Mouse (Mus musculus): ENCODE data around the gene Lrrc38.
A peak's percentile ranks its signal among the peaks of the same experiment; 100 is the strongest.
"Not testable (repeated sequence)": the region's sequence is repeated elsewhere in the genome, so short reads cannot be mapped to it uniquely, and the experiment has no call there.

Lrrc38 gene

DNA sequence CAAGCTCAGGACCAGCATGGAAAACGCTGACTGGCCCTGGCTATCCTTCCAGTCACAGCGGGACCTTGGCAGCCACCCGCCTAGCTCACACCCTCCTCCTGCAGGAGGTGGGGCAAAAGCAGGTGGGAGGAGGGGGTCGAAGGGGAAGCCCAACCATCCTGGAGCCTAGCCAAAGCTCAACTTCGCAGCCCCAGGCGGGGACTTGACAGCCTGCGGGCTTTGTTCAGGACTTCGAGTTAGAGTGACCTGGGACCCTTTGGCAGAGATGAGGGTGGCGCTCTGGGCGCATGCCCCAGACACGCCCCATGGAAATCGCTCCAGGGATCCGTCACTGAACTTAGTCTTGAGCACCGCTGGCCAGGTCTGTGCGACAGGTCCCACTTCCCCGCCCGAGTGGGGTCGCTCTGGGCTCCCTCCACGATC is at the start of gene Lrrc38:
TSS of gene Lrrc38 (plus strand) at position 274 of the 423 bp plus-strand sequence.
- no peak for DNase-seq (ENCODE audit: low read depth, low spot score)

DNA sequence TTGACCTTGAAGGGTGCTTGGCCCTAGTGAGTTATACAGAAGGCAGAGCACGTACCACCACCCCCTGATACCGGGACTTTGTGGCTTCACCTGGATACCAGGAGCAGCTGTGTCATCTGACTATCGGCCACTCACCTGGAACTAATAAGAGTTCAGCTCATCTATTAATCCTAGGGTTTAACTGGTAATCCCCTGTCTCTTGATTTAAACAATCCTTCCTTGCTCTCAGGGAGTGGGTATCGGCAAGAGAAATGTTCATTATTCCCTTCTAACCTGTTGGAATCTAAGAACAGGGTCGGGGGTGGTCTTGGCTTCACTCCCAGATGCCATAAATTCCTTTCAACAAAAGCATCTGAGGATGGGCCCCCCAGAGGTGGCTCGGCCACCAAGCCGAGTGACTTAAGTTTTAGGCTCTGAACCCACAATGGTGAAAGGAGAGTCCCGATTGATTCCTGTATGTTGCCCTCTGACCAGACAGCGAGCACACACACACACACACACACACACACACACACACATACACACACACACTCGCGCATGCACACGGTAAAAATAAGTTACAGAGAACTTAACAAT is 49.4 kb upstream of the Lrrc38 start:
- DNase-seq (ENCODE audit: low read depth, low spot score): no peak

DNA sequence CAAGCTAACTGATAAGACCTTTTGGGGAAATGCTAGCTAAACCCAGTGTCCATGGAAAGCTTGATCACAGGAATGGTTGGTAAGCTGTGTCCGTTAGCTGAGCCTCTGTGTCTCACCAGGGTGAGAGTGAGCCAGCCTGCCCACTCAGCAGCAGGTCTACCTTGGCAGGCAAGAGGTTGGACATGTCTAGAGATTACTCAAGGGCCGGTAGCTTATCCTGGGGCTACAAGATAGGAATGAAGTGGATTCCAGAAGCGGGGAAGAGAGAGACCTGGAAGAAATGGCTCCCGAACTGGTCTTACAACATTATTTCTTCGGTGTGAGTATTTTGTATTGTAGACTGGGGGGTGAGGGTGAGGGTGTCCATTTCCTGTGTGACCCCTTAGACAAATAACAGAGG is 48.5 kb upstream of the Lrrc38 start:
- DNase-seq (ENCODE audit: low read depth, low spot score): no peak

DNA sequence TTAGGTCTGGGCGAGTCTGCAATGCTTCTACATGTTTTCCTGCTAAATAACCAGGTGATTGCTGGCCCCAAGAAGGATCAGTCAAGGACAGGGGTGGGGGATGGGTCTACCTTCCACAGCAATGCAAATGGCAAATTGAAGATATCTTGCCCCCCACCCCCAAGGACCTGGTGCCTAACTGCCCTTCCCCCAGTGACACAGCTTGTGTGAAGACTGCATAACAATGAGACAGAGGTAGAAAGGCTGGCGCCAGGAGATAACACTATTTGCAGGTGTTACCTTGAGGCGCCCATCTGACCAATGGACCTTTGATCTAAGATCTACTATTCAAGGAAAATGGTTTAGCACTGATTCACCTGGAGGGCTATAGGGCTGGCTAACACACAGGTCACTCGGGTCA is 47.7 kb upstream of the Lrrc38 start:
- no peak for DNase-seq (ENCODE audit: low read depth, low spot score)

DNA sequence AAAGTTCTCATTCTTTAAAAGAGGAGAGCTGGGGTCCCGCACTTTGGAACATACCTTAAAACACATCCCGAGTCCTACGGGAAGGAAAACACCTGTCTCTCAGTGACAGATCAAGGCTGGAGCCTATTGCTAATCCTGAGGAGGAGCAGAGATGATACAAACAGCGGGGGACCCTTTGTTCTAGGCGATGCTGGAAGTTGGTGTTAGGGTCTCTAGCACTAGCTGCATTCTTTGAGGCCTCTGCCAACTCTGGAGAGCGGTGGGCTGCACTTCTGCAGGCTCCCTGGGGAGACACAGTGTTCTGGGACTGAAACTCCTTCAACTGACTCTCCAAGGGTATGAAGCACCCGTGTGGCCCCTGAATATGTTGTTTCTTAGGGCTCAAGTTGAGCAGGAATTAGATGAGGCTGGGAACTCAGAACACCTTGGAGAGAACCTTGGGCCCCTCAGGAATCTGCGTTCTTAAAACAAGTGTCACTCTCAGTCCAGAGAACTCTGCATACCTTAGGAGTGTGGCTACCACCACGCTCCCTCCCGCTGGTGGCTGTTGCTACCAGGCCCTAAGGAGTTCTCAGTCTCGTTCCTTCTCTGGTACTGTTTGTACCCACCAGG is 47.2 kb upstream of the Lrrc38 start:
- no peak for DNase-seq (ENCODE audit: low read depth, low spot score)

DNA sequence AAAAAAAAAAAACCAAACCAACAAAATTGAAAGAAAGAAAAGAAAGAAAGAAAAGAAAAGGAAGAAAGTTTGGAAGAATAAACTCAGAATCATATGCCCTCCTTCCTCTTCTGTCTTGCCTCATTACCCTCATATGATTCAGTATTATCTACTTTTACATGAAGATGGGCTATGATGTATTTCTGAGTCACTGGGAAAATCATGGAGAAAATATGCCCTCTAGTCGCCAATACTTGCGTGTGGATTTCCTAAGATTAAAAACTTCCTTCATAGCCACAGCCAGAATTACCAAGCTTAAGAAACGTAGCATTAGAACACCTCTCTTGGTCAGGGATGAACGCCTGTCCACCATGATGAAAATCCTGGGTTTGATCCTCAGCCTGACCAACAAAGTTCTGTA is 44.5 kb upstream of the Lrrc38 start:
- no peak for DNase-seq (ENCODE audit: low read depth, low spot score)

DNA sequence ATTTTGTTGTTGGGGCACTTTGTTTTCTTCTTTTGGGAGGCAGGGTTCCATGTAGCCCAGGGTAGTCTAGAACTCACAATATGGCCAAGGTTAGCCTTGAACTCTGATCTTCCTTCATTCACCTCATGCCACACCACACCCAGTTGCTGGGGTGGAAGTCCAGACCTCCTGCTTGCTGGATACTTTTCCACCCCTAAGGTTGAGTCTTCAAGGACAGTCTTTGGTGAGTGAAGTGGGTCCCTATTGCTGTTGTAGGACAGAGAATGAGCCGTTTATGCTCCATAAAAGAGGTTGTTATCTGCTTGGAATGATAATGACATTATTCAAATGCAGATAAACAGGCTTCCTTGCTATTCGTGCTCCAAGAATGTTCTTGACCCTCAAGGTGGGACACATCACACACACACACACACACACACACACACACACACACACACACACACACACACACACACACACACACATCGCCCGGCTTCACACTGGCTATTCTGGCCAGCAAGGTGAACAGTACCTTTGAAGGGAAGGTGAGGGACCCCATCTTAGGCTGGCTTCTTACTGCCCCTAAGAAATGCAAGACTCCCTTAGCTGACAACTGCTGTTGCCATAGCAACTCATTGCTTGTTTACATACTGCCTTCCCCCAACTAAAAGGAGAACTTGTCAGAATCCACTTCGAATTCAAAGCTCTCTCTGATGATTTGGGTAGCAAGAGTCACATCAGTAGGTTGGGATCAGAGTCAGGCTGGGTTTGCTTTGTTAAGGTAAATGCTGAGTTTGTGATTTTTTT is 43.4 kb upstream of the Lrrc38 start:
- no peak for DNase-seq (ENCODE audit: low read depth, low spot score)

DNA sequence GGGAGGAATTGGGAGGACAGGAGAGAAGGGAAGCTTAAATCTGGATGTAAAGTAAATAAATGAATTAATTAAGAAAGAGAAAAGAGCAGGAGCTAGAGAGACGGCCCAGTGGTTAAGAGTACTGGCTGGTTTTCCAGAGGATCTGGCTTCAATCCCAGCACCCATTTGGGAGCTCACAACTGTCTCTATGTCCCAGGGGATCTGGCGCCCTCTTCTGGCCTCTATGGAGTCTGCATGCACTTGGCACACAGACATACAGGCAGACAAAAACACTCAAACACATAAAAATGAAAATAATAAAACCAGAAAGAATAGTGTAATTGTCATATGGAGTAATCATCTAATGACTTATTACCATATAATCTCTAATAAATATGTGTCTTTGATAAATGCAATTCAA is 38.2 kb upstream of the Lrrc38 start:
- DNase-seq (ENCODE audit: low read depth, low spot score): peak; percentile 41

DNA sequence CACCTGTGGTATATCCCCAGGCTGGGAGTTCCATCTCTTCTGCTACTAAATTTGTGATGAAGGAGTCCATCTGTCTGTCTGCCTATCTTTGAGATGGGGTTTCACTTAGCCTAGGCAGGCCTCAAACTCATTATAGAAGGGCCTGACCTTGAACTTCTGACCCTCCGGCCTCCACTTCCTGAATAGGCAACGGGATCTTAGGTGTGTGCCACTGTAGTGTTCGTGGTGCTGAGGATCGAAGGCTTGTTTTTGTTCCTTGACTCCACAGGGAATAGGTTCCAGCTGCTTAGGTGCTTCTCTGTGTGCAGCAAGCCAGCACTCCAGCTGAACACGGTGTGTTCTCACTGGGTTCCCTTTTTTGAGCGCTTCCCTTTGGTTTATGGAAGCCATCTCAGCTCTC is 36.3 kb upstream of the Lrrc38 start:
- DNase-seq (ENCODE audit: low read depth, low spot score): no peak

DNA sequence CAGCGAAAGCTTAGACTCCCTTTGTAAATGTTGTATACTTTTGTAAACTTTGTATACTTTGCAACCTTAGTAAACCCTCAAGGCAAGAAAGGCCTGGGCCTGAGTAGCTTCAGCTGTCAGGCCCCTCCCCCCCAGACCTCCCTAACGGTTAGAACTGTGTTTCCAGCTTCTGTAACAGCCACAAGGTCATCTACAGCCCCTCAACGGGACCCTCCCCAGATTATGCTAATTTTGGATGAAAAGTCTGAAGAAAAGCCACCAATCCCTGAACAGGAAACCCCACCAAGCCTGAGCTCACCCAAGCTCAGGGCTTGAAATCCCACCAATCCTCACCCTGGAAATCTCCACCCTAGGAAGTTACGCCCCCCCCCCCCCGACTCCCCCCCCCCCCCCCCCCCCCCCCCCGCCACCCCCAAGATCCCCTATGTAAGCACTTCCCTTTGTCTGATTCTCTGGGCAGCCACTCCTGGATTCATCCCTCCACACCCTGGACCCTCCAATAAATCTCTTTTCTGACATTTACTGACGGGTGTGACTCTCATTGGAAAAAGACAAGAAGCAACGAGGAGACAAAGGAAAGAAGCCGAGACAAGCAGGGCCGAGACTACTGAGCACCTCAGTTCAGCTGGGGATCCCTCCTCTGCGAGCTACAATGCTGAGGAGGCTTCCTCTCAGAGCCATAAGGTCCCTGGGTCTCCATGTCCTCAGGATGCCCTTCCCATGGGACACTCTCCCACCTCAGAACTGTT is 25.2 kb upstream of the Lrrc38 start:
- DNase-seq (ENCODE audit: low read depth, low spot score): no peak

DNA sequence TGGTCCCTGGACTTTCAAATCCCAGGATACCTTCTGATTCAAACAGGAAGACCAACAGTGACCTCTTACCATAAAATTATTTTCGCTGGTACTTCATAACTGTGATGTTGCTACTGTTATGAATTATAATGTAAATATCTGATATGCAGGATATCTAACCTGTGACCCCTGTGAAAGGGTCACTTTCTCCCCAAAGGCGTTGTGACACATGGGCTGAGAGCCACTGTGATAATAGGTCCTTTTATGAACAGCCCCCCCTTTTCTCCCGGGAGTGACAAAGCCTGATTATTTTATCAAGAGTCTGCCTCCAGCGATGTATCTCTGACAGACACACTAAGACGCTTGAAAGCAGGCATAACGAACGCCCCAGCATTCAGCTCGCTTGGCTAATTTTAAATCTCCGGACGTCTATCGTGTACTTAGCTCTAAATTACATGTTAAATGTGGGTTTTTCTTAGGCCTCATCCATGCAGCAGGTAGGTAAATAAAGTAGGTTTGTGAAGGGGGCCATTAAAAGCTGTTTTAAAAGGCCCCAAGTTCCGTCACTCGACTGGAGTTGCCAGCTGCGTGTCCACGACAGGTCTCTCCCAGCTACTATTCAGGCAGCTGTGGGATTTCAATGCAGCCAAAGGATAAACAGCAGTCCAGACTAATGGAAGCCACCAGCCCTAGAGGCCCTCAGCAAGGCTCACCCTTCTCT is 24.5 kb upstream of the Lrrc38 start:
- DNase-seq (ENCODE audit: low read depth, low spot score): no peak

DNA sequence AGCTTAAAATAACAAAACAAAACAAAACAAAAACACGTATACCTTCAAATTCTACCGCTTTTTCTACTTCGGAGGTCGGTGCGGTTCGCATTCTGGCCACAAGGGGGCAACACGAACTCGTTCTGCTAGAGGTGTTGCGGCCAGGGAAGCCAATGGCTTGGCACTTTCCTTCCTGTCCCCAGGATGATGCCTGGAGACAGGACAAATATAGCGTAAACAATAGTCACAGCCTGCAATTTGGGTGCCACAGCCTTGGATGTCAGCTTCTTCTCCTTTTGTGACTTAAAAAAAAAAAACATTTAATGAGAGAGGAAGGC is 24.0 kb upstream of the Lrrc38 start:
- peak; percentile 70 for DNase-seq (ENCODE audit: low read depth, low spot score)

DNA sequence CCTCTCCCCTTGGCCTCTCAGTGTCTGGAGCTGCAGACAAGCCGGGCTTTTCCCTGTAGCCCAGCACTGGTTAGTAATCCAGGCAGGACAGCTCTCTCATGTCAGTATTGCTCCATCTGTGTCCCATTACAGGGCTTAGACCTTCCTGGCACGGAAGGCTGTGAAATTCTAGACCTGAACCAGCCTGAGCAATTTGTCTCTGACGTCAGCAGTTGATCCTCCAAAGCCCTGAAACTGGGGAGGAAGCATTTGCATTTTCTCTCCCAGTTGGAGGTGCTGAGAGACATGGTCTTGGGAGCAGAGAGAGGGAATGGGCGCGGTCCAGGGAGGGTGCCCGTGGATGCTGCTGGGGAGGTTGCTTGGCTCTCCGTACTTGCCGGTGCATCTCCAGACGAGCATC is 19.0 kb upstream of the Lrrc38 start:
- DNase-seq (ENCODE audit: low read depth, low spot score): no peak

DNA sequence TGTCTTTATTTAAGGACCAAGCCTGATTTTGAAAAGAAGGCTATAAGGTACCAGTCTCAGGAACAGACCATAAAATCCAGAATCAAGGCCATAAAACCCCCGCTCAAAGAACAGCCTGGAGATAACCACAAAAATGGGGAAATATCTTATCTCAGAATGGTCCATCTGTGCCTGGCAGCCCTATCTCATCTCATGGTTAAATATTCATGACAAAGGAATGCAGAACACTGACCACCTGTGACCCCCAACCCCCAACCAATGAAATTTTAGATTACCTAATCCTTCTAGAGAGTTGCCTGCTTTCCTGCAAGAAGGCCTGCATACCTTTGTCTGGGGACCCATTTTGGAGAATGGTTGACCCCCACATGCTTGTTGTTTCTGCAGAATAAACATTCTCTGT is 17.8 kb upstream of the Lrrc38 start:
- DNase-seq (ENCODE audit: low read depth, low spot score): no peak

DNA sequence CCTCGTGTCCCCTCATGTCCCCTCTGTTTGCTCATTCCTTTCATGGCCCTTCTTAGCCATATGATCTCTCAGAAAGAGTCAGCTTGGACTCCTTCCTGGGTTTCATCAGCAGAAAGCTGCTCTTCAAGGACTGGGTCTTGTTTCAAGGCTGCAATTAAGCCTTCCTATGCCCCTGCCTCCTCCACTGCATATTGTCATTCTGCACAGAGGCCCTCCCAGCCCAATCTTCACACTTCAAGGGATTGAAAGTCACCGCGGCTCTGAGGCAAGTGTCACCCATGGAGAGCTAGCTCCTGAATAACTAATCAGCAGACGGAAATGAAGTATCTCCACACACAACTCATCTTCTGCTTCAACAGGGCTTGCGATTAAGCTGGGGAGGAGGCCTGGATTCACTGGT is 15.4 kb upstream of the Lrrc38 start:
- peak; percentile 4 for DNase-seq (ENCODE audit: low read depth, low spot score)

DNA sequence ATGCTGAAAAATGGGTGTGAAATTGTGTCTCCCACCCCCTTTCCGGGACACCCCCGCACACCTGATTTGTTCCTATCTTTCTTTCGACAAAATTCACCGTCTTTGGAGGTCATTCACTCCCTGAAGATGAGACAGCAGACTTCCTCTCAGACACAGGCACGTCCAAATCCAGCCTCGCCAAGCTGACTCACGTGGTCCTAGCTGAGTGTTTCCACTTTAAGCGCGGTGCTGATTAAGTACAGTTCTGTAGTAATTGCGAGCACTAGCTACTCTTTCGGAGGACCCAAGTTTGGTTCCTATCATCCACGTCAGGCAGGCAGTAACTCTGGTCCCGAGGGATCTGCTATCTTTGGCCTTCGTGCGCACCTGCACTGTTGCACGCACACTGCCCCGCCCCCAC is 14.6 kb upstream of the Lrrc38 start:
- peak; percentile 46 for DNase-seq (ENCODE audit: low read depth, low spot score)

DNA sequence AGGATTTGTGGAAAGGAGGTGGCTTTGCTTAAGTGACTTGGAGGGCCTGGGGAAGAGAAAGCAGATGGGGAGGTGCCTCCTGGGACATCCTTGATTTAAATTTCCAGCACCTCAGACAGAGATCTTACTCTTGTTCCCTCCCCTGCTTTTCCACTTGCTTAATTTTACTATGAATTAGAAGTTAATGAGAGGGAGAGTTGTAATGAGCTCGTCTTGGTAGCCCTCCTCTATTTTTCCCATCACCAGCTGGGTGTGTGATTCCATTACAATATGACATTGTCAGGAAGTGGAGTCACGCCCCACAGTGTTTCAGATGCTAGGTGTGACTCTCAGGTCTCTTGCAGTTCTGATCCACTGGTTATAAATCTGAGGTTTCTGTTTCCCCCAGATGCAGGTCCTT is 13.5 kb upstream of the Lrrc38 start:
- DNase-seq (ENCODE audit: low read depth, low spot score): peak; percentile 13

DNA sequence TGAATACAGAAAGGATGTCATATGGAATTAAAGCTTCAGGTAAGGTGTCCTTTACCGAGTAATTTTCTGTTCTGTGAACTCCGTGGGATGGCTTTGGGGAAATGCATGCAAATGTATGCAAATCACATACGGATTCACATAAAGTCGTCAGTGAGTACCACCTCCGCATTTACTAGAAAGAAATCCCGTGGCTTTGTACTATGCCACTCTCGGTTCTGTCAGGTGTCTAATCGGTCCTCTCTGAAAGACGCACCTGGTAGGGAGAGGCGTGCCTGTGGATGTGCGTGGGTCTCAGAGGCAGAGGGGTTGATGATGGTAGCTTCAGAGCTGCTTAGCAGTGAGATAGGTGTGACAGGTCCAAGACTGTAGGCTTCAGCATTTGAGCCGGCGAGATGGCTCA is 9.7 kb upstream of the Lrrc38 start:
- no peak for DNase-seq (ENCODE audit: low read depth, low spot score)

DNA sequence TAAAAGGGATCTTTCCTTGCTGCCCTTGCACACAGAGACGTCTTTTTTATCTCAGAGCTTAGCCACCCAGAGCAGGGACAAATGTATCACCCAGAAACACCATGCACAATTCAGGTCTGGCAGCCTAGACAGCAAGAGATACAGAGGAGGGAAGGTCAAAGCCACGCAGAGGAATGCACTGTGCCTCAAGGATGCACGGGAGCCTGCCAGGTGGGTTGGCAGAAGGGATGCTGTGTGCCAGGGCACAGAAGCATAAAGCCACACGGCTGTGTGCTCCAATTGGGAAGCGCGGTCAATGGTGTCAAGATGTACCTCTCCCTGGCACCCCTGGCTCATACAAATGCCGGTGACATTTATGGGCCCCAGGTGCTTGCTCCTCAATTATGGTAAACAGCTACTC is 8.1 kb upstream of the Lrrc38 start:
- no peak for DNase-seq (ENCODE audit: low read depth, low spot score)

DNA sequence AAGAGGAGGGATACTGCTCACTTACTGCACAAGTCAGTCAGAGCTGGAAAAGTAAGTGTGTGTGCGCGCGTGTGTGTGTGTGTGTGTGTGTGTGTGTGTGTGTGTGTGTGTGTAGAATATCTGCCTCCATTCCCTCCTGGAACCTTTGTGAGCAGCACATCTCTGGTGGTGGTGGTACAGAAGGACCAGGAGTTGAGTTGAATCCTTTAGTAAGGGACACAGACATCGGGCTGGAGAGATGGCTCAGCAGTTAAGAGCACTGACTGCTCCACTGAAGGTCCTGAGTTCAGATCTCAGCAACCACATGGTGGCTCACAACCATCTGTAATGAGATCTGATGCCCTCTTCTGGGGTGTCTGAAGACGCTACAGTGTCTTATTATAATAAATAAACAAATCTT is 4.1 kb upstream of the Lrrc38 start:
- not testable (repeated sequence) for DNase-seq (ENCODE audit: low read depth, low spot score)

DNA sequence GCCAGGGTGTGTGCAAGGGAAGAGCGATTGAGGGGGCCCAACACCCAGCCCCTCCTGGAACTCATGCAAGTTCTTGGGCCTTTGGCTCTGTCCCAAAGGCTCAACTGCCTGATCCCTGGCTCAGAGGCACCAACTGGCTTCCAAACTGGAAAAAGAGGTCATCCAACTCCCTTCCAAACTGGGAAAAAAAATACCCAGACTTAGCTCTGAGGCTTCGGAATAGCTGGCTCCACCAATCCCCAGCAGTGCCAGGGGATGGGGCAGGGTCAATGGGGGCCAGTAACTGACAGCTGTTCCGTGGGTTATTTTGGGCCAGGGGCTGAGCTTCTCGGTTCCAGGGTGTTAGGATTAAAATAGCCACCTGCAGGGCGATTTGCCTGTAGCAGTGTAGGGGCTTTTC is 879 bp upstream of the Lrrc38 start:
- no peak for DNase-seq (ENCODE audit: low read depth, low spot score)
